8 mouse cellular contexts compared by ENCODE assay signal in genomic region chr2:136148999-136149398, GRCm38 (mm10).
A peak's percentile ranks its signal among the peaks of the same experiment; 100 is the strongest.
DNase-seq lines count a peak whose midpoint lies in the region; ATAC-seq and TF ChIP-seq lines count a peak whose summit lies in the region.

No protein-coding gene starts in this region.

- WGBS in forebrain, embryonic 10.5 days: 5% methylated on average over 6 of the region's 6 CpGs
- WGBS in heart, postnatal 0 days: 3% methylated on average over 6 of the region's 6 CpGs
- 5% methylated on average over 6 of the region's 6 CpGs for WGBS in liver, embryonic 16.5 days (ENCODE audit: insufficient replicate concordance)
- WGBS in neural tube, embryonic 14.5 days: 4% methylated on average over 6 of the region's 6 CpGs

- no peak for TF ChIP-seq POLR2A in brain, embryonic 14.5 days (IDR thresholded peaks at IDR 0.05; ENCODE audit: borderline replicate concordance, extremely low read depth, insufficient read depth, insufficient read length, poor library complexity, severe bottlenecking)

- no peak overlapping the region for H3K27ac ChIP-seq in forebrain, embryonic 10.5 days
- no peak overlapping the region for H3K27ac ChIP-seq in heart, postnatal 0 days (ENCODE audit: low read depth)
- no peak overlapping the region for H3K27ac ChIP-seq in liver, embryonic 16.5 days (ENCODE audit: low read length)
- no peak overlapping the region for H3K27ac ChIP-seq in neural tube, embryonic 14.5 days (ENCODE audit: low read depth, low read length)

- H3K4me3 ChIP-seq in forebrain, embryonic 10.5 days: no peak overlapping the region
- H3K4me3 ChIP-seq in heart, postnatal 0 days (ENCODE audit: low read depth, low read length): no peak overlapping the region
- no peak overlapping the region for H3K4me3 ChIP-seq in liver, embryonic 16.5 days (ENCODE audit: low read depth, low read length)
- no peak overlapping the region for H3K4me3 ChIP-seq in neural tube, embryonic 14.5 days (ENCODE audit: low read depth, low read length)

- H3K36me3 ChIP-seq in forebrain, embryonic 10.5 days (replicated peaks): no peaks in the 10 kb centered on the region
- no peaks in the 10 kb centered on the region for H3K36me3 ChIP-seq in heart, postnatal 0 days (replicated peaks; ENCODE audit: control insufficient read depth, insufficient read depth, low read length)
- no peaks in the 10 kb centered on the region for H3K36me3 ChIP-seq in liver, embryonic 16.5 days (ENCODE audit: control insufficient read depth, insufficient read depth)
- no peaks in the 10 kb centered on the region for H3K36me3 ChIP-seq in neural tube, embryonic 14.5 days (ENCODE audit: control insufficient read depth, insufficient read depth, low read length)

- H3K4me1 ChIP-seq in forebrain, embryonic 10.5 days: no peaks in the 10 kb centered on the region
- H3K4me1 ChIP-seq in heart, postnatal 0 days (ENCODE audit: control insufficient read depth, insufficient read depth): no peaks in the 10 kb centered on the region
- H3K4me1 ChIP-seq in liver, embryonic 16.5 days (ENCODE audit: control insufficient read depth, low read depth, low read length): no peaks in the 10 kb centered on the region
- H3K4me1 ChIP-seq in neural tube, embryonic 14.5 days (ENCODE audit: control insufficient read depth, insufficient read depth, low read length): no peaks in the 10 kb centered on the region

- no peak for TF ChIP-seq EP300 in heart, postnatal 0 days (IDR thresholded peaks at IDR 0.05; ENCODE audit: low read depth)

- peak; percentile 95 for TF ChIP-seq CTCF in brain, embryonic 14.5 days (IDR thresholded peaks at IDR 0.05; ENCODE audit: borderline replicate concordance, extremely low read depth, insufficient read depth, insufficient read length)
- TF ChIP-seq CTCF in heart, postnatal 0 days (IDR thresholded peaks at IDR 0.05; ENCODE audit: low read depth): peak; percentile 99

- no peak overlapping the region for H3K4me2 ChIP-seq in heart, postnatal 0 days (ENCODE audit: low read depth, low read length)
- no peak overlapping the region for H3K4me2 ChIP-seq in liver, embryonic 16.5 days (ENCODE audit: low read depth, low read length)
- H3K4me2 ChIP-seq in neural tube, embryonic 14.5 days (ENCODE audit: low read depth, low read length): no peak overlapping the region

- H3K9ac ChIP-seq in heart, postnatal 0 days (replicated peaks; ENCODE audit: low read depth, low read length): no peak overlapping the region
- H3K9ac ChIP-seq in liver, embryonic 16.5 days (ENCODE audit: low read depth, low read length): no peak overlapping the region
- no peak overlapping the region for H3K9ac ChIP-seq in neural tube, embryonic 14.5 days (replicated peaks; ENCODE audit: low read depth, low read length)

- peak; percentile 94 for DNase-seq in brain, embryonic 14.5 days (ENCODE audit: low read depth)
- peak; percentile 78 for DNase-seq in forebrain, embryonic 10.5 days (ENCODE audit: extremely low spot score, low spot score)
- peak; percentile 86 for DNase-seq in heart, postnatal 0 days (ENCODE audit: low spot score)
- peak; percentile 71 to 89 for DNase-seq in kidney, postnatal 36 days
- DNase-seq in testis, postnatal 14 days (ENCODE audit: low spot score): peak; percentile 46

- peak; percentile 69 for ATAC-seq in CD4-positive, CD25-positive, alpha-beta regulatory T cell, adult 4 months
- peak; percentile 53 for ATAC-seq in heart, postnatal 0 days (ENCODE audit: insufficient read depth, low read depth)
- peak; percentile 16; the same call in 1 of the 2 replicates for ATAC-seq in liver, embryonic 16.5 days (ENCODE audit: low read depth)
- peak; percentile 92 for ATAC-seq in neural tube, embryonic 14.5 days (ENCODE audit: low read depth)

- H3K27me3 ChIP-seq in forebrain, embryonic 10.5 days (ENCODE audit: poor library complexity, severe bottlenecking): no peaks in the 10 kb centered on the region
- H3K27me3 ChIP-seq in heart, postnatal 0 days (ENCODE audit: control insufficient read depth, insufficient read depth, low read length): no peaks in the 10 kb centered on the region
- no peaks in the 10 kb centered on the region for H3K27me3 ChIP-seq in liver, embryonic 16.5 days (ENCODE audit: control insufficient read depth, insufficient read depth, low read depth, low read length)
- no peaks in the 10 kb centered on the region for H3K27me3 ChIP-seq in neural tube, embryonic 14.5 days (ENCODE audit: control insufficient read depth, insufficient read depth, low read length)

- H3K9me3 ChIP-seq in forebrain, embryonic 10.5 days: no peaks in the 10 kb centered on the region
- no peaks in the 10 kb centered on the region for H3K9me3 ChIP-seq in heart, postnatal 0 days (replicated peaks; ENCODE audit: control insufficient read depth, low read length)
- no peaks in the 10 kb centered on the region for H3K9me3 ChIP-seq in liver, embryonic 16.5 days (replicated peaks; ENCODE audit: control insufficient read depth, low read length)
- H3K9me3 ChIP-seq in neural tube, embryonic 14.5 days (ENCODE audit: control insufficient read depth, low read length): no peaks in the 10 kb centered on the region

Comparison
In these comparisons a context has a peak if more than half of its experiments do, and no peak if none do; other contexts are left out.
1. ATAC-seq: peak in every context shown above with its lines; median percentile 92 in neural tube, embryonic 14.5 days; 69 in CD4-positive, CD25-positive, alpha-beta regulatory T cell, adult 4 months; 53 in heart, postnatal 0 days; 16 in liver, embryonic 16.5 days.